Mouse (Mus musculus) embryo, embryonic 10 days (tissue): ENCODE results near the gene Lrp10.
A peak's percentile ranks its signal among the peaks of the same experiment; 100 is the strongest.

Experiments used
- DNase-seq: peaks from one replicate; pipeline ENCODE4 v3.0.0-alpha.2; 2015; ENCODE audit warnings: low spot score

Gene Lrp10

GRCm38 (mm10) chr14:54475941-54476844 lies 12.3 kb downstream of the Lrp10 start, which contains the start of gene Rem2:
TSS of gene Rem2 (plus strand) at chr14:54476100.
- DNase-seq = peak; percentile 80

- no peak for DNase-seq
These were observed 13.4 kb downstream of the Lrp10 start for GRCm38 (mm10) chr14:54477172-54477909.

GRCm38 (mm10) chr14:54479451-54479920 lies 15.5 kb downstream of the Lrp10 start:
- peak; percentile 90 for DNase-seq

- DNase-seq = no peak
These were observed 16.7 kb downstream of the Lrp10 start for GRCm38 (mm10) chr14:54480673-54481072.

- DNase-seq = no peak
These were observed 17.5 kb downstream of the Lrp10 start for GRCm38 (mm10) chr14:54481402-54481801.

GRCm38 (mm10) chr14:54482498-54482897 lies 18.6 kb downstream of the Lrp10 start:
- DNase-seq = peak; percentile 50

GRCm38 (mm10) chr14:54485899-54486298 lies 22.0 kb downstream of the Lrp10 start:
- no peak for DNase-seq

GRCm38 (mm10) chr14:54487732-54488131 lies 23.8 kb downstream of the Lrp10 start:
- no peak for DNase-seq

- DNase-seq = no peak
These were observed 24.4 kb downstream of the Lrp10 start for GRCm38 (mm10) chr14:54488350-54488749.

GRCm38 (mm10) chr14:54492345-54493131 lies 28.6 kb downstream of the Lrp10 start:
- DNase-seq = peak; percentile 43

- DNase-seq = no peak
These were observed 29.3 kb downstream of the Lrp10 start for GRCm38 (mm10) chr14:54493236-54493635.

GRCm38 (mm10) chr14:54494234-54494633 lies 30.3 kb downstream of the Lrp10 start:
- DNase-seq = peak; percentile 92

GRCm38 (mm10) chr14:54496706-54497105 lies 32.8 kb downstream of the Lrp10 start:
- no peak for DNase-seq

GRCm38 (mm10) chr14:54499330-54499729 lies 35.4 kb downstream of the Lrp10 start:
- DNase-seq = no peak

GRCm38 (mm10) chr14:54501365-54501764 lies 37.4 kb downstream of the Lrp10 start:
- no peak for DNase-seq

GRCm38 (mm10) chr14:54503092-54503491 lies 39.2 kb downstream of the Lrp10 start:
- DNase-seq = no peak

- DNase-seq = no peak
These were observed 45.8 kb downstream of the Lrp10 start for GRCm38 (mm10) chr14:54509774-54510173.

GRCm38 (mm10) chr14:54516710-54517310 lies 52.9 kb downstream of the Lrp10 start:
- DNase-seq = no peak
